8 mouse cellular contexts compared by ENCODE assay signal in genomic region chr13:55571027-55571751, GRCm38 (mm10). TPM values are rescaled to one million over a fixed set of nuclear protein-coding genes. Genes with fewer than 3 reads are reported as not detected.
A peak's percentile ranks its signal among the peaks of the same experiment; 100 is the strongest.
DNase-seq lines count a peak whose midpoint lies in the region; ATAC-seq and TF ChIP-seq lines count a peak whose summit lies in the region.

TSS of gene Fam193b (minus strand) at chr13:55571120.

- peak; percentile 93 for ATAC-seq in CD4-positive, CD25-positive, alpha-beta regulatory T cell, adult 4 months
- peak; percentile 93 for ATAC-seq in heart, embryonic 15.5 days (replicated peaks; ENCODE audit: insufficient number of reproducible peaks, insufficient read depth, low FRiP score, low read depth)
- peak; percentile 93 for ATAC-seq in liver, embryonic 14.5 days (ENCODE audit: insufficient read depth)
- peak; percentile 86 for ATAC-seq in neural tube, embryonic 11.5 days (ENCODE audit: insufficient read depth, low FRiP score, low TSS enrichment)
- peak; percentile 93 for ATAC-seq in stomach, postnatal 0 days (ENCODE audit: low FRiP score, low TSS enrichment)

- H3K36me3 ChIP-seq in forebrain, embryonic 10.5 days (replicated peaks), result peaks cover 30% of the 10 kb centered on the region
- 0 out of 2 replicates have a peak, but pooled peaks cover 5% of the 10 kb centered on the region for H3K36me3 ChIP-seq in heart, embryonic 15.5 days
- no peaks in the 10 kb centered on the region for H3K36me3 ChIP-seq in liver, embryonic 14.5 days (replicated peaks; ENCODE audit: control insufficient read depth, insufficient read depth, low read depth)
- H3K36me3 ChIP-seq in neural tube, embryonic 11.5 days (ENCODE audit: control insufficient read depth, insufficient read depth, low read length), result peaks cover 2% of the 10 kb centered on the region; the same call in 1 of the 2 replicates
- H3K36me3 ChIP-seq in stomach, postnatal 0 days (ENCODE audit: control insufficient read depth, insufficient read depth, low read length), result no peaks in the 10 kb centered on the region; the same call in 1 of the 2 replicates

- peak within 1 kb of the TSS; percentile 96 for H3K9ac ChIP-seq in heart, embryonic 15.5 days
- peak within 1 kb of the TSS; percentile 91 for H3K9ac ChIP-seq in liver, embryonic 14.5 days (replicated peaks)
- H3K9ac ChIP-seq in neural tube, embryonic 11.5 days (ENCODE audit: low read length), result peak within 1 kb of the TSS; percentile 97
- peak within 1 kb of the TSS; percentile 92 for H3K9ac ChIP-seq in stomach, postnatal 0 days (ENCODE audit: low read length)

- peak within 1 kb of the TSS; percentile 83 for H3K4me2 ChIP-seq in heart, embryonic 15.5 days
- H3K4me2 ChIP-seq in liver, embryonic 14.5 days (ENCODE audit: low read depth), result peak within 1 kb of the TSS; percentile 86
- peak within 1 kb of the TSS; percentile 96 for H3K4me2 ChIP-seq in neural tube, embryonic 11.5 days (ENCODE audit: low read depth)
- peak within 1 kb of the TSS; percentile 90 for H3K4me2 ChIP-seq in stomach, postnatal 0 days (replicated peaks; ENCODE audit: low read depth)

- TF ChIP-seq EP300 in liver, embryonic 14.5 days (IDR thresholded peaks at IDR 0.05; ENCODE audit: low read depth), result no peak
- TF ChIP-seq EP300 in stomach, postnatal 0 days (optimal IDR thresholded peaks at IDR 0.05), result no peak

- 3% methylated on average over 46 of the region's 47 CpGs for WGBS in forebrain, embryonic 10.5 days
- WGBS in heart, embryonic 15.5 days, result 3% methylated on average over 35 of the region's 47 CpGs
- WGBS in liver, embryonic 14.5 days (ENCODE audit: insufficient replicate concordance), result 1% methylated on average over 45 of the region's 47 CpGs
- 3% methylated on average over 32 of the region's 47 CpGs for WGBS in neural tube, embryonic 11.5 days
- WGBS in stomach, postnatal 0 days, result under 1% methylated on average over 45 of the region's 47 CpGs

- peak within 1 kb of the TSS; percentile 96 for H3K27ac ChIP-seq in forebrain, embryonic 10.5 days
- H3K27ac ChIP-seq in heart, embryonic 15.5 days, result peak within 1 kb of the TSS; percentile 84
- H3K27ac ChIP-seq in liver, embryonic 14.5 days, result peak within 1 kb of the TSS; percentile 56
- peak within 1 kb of the TSS; percentile 88 for H3K27ac ChIP-seq in neural tube, embryonic 11.5 days (ENCODE audit: low read depth, low read length)
- peak within 1 kb of the TSS; percentile 92 for H3K27ac ChIP-seq in stomach, postnatal 0 days (replicated peaks)

- no peaks in the 10 kb centered on the region for H3K9me3 ChIP-seq in forebrain, embryonic 10.5 days
- H3K9me3 ChIP-seq in heart, embryonic 15.5 days (replicated peaks), result no peaks in the 10 kb centered on the region
- no peaks in the 10 kb centered on the region for H3K9me3 ChIP-seq in liver, embryonic 14.5 days (ENCODE audit: control insufficient read depth, low read length)
- H3K9me3 ChIP-seq in neural tube, embryonic 11.5 days (ENCODE audit: control insufficient read depth, low read length), result no peaks in the 10 kb centered on the region
- no peaks in the 10 kb centered on the region for H3K9me3 ChIP-seq in stomach, postnatal 0 days (ENCODE audit: control insufficient read depth, low read length)

- no peaks in the 10 kb centered on the region for H3K27me3 ChIP-seq in forebrain, embryonic 10.5 days (ENCODE audit: poor library complexity, severe bottlenecking)
- no peaks in the 10 kb centered on the region for H3K27me3 ChIP-seq in heart, embryonic 15.5 days
- H3K27me3 ChIP-seq in liver, embryonic 14.5 days (ENCODE audit: control insufficient read depth, insufficient read depth, low read length), result no peaks in the 10 kb centered on the region
- H3K27me3 ChIP-seq in neural tube, embryonic 11.5 days (ENCODE audit: control insufficient read depth, insufficient read depth, low read length), result no peaks in the 10 kb centered on the region
- no peaks in the 10 kb centered on the region for H3K27me3 ChIP-seq in stomach, postnatal 0 days (ENCODE audit: control insufficient read depth, insufficient read depth, low read length)

- peaks cover 28% of the 10 kb centered on the region for H3K4me1 ChIP-seq in forebrain, embryonic 10.5 days
- H3K4me1 ChIP-seq in heart, embryonic 15.5 days (replicated peaks), result peaks cover 16% of the 10 kb centered on the region
- peaks cover 8 to 16% of the 10 kb centered on the region in 2 experiments for H3K4me1 ChIP-seq in liver, embryonic 14.5 days (replicated peaks; ENCODE audit: control insufficient read depth in 2 of 2, insufficient read depth in 2 of 2, low read length in 1 of 2)
- peaks cover 11% of the 10 kb centered on the region for H3K4me1 ChIP-seq in neural tube, embryonic 11.5 days (ENCODE audit: control insufficient read depth, insufficient read depth, low read length)
- H3K4me1 ChIP-seq in stomach, postnatal 0 days (replicated peaks; ENCODE audit: control insufficient read depth, insufficient read depth), result peaks cover 4% of the 10 kb centered on the region; the same call in 1 of the 2 replicates

- peak within 1 kb of the TSS; percentile 99 for H3K4me3 ChIP-seq in forebrain, embryonic 10.5 days
- H3K4me3 ChIP-seq in heart, embryonic 15.5 days, result peak within 1 kb of the TSS; percentile 93
- H3K4me3 ChIP-seq in liver, embryonic 14.5 days (ENCODE audit: insufficient read depth in 1 of 2, low read depth in 2 of 2, low read length in 2 of 2), result peak within 1 kb of the TSS; percentile 86 to 94
- H3K4me3 ChIP-seq in neural tube, embryonic 11.5 days (ENCODE audit: low read depth, low read length), result peak within 1 kb of the TSS; percentile 96
- peak within 1 kb of the TSS; percentile 94 for H3K4me3 ChIP-seq in stomach, postnatal 0 days (ENCODE audit: low read depth, low read length)

- TF ChIP-seq CTCF in liver, embryonic 14.5 days (IDR thresholded peaks at IDR 0.05; ENCODE audit: low read depth), result no peak
- TF ChIP-seq CTCF in stomach, postnatal 0 days (IDR thresholded peaks at IDR 0.05; ENCODE audit: low read depth), result no peak

- DNase-seq in c-Kit-negative CD71-positive TER-119-positive erythroid progenitor cells, embryonic 14.5 days (ENCODE audit: low read depth, low spot score), result peak; percentile 86
- peak; percentile 95 for DNase-seq in forebrain, embryonic 10.5 days (ENCODE audit: extremely low spot score, low spot score)
- peak; percentile 95 to 97 for DNase-seq in kidney, postnatal 25 days
- peak; percentile 82 to 87 (median 84) for DNase-seq in liver, embryonic 14.5 days (ENCODE audit: low read depth in 3 of 3, low spot score in 3 of 3)
- peak; percentile 94 for DNase-seq in neural tube, embryonic 11.5 days (ENCODE audit: low spot score)
- peak; percentile 95 for DNase-seq in stomach, postnatal 0 days (ENCODE audit: low spot score)

RNA-seq across cellular contexts. Expression of gene Fam193b, which starts in this region (rescaled TPM):
- 10 to 100 TPM; 36.3 to 40.2 TPM for polyA plus RNA-seq in CD4-positive, CD25-positive, alpha-beta regulatory T cell, adult 4 months (2017; shearing (Covaris generic))
- polyA plus RNA-seq in forebrain, embryonic 10.5 days (2016; fragmentation: Nextera tagmentation; extraction: Ambion mirVana), result 55.6 and 57.8 TPM in 2 replicates
- 17.1 and 22.6 TPM in 2 replicates for polyA plus RNA-seq in heart, embryonic 15.5 days (2015; fragmentation: Nextera tagmentation; extraction: Ambion mirVana)
- 18.3 and 20.9 TPM in 2 replicates for polyA plus RNA-seq in liver, embryonic 14.5 days (2012; rRNA removed)
- polyA plus RNA-seq in liver, embryonic 14.5 days (2014; fragmentation: Nextera tagmentation; extraction: Ambion mirVana), result 4.0 and 5.0 TPM in 2 replicates
- 44.6 and 51.0 TPM in 2 replicates for polyA plus RNA-seq in neural tube, embryonic 11.5 days (2014; fragmentation: Nextera tagmentation; extraction: Ambion mirVana)
- polyA plus RNA-seq in stomach, postnatal 0 days (2015; fragmentation: Nextera tagmentation; extraction: Ambion mirVana), result 10.2 and 11.1 TPM in 2 replicates

Comparison
In these comparisons a context has a peak if more than half of its experiments do, and no peak if none do; other contexts are left out.
1. Peak in every context shown above with its lines: DNase-seq, ATAC-seq, H3K4me3 ChIP-seq and H3K27ac ChIP-seq.